Mouse (Mus musculus): ENCODE data around the gene Hs3st4. TPM values are rescaled to one million over a fixed set of nuclear protein-coding genes. Genes with fewer than 3 reads are reported as not detected.

The Hs3st4 gene
- polyA plus RNA-seq, 1 experiment from 2014 or later: 0.06 TPM

DNA sequence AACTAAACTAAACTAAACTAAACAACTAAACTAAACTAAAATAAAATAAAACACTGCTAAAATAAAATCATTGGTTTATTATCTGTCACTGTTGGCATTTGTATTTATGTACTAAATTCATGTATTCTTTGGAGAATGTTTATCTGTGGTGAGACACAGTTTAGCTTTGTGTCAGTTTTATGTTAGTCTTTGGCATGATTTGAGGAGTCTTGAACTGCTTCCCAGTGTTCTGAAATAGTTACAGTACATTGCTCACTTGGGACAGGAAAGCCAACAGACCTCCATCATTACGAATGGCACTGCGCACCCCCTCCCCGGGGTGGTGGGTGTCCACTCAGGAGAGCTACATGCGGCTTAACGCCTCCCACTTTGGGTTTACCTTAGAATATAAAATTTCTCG lies 158.6 kb downstream of the Hs3st4 start:
- H3K36me3 ChIP-seq: no peaks in the 10 kb centered on the region
- H3K4me3 ChIP-seq: no peak overlapping the region
- no peak overlapping the region for H3K27ac ChIP-seq
- no peak overlapping the region for H3K9ac ChIP-seq
- no peak overlapping the region for H3K4me2 ChIP-seq
- no peak; the same call in 1 of the 2 replicates for ATAC-seq (ENCODE audit: borderline replicate concordance, extremely low read depth, low FRiP score, low TSS enrichment)
- 59% methylated on average over 6 of the region's 6 CpGs for WGBS
- H3K4me1 ChIP-seq: no peaks in the 10 kb centered on the region
- H3K27me3 ChIP-seq: no peaks in the 10 kb centered on the region
- no peaks in the 10 kb centered on the region for H3K9me3 ChIP-seq

DNA sequence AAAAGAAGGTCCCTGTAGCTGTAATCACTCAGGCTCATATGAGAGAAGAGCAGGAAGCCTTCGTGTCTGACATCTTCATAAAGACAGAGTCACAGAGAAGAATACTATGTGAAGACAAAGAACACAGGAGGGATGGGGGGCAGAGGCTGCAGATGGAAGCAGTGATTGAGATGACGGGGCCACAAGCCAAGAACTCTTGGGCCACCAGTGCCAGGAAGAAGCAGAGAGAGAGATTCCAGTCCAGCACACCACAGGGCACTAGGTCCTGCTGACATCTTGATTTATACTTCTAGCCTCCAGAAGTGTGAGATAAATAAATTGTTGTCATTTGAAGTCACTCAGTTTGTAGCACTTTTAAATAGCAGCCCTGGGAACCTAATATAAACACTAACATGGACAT lies 168.2 kb downstream of the Hs3st4 start:
- H3K9me3 ChIP-seq: no peaks in the 10 kb centered on the region
- H3K4me3 ChIP-seq: no peak overlapping the region
- ATAC-seq (ENCODE audit: borderline replicate concordance, extremely low read depth, low FRiP score, low TSS enrichment): no peak
- 67% methylated on average over 2 of the region's 2 CpGs for WGBS
- H3K27me3 ChIP-seq: no peaks in the 10 kb centered on the region
- no peaks in the 10 kb centered on the region for H3K36me3 ChIP-seq
- H3K4me1 ChIP-seq: no peaks in the 10 kb centered on the region
- H3K27ac ChIP-seq: no peak overlapping the region
- H3K4me2 ChIP-seq: no peak overlapping the region
- no peak overlapping the region for H3K9ac ChIP-seq

DNA sequence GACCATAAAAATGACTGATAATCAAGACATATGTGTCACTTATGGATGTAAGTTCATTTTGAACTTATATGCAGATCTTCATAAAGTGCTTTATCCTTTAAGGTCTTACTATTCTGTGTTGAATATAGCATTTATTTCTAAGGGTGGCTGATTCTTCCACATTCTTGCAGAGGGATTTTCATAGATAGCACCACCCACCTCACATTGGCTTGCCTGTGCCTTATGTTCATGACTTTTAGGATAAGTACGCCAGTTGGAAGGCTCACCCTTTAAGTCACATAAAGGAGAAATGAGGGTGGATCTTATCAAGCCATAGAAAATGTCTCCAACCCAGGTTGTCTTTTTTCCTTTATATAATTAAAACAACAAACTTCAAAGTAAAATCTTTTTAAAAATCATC lies 180.6 kb downstream of the Hs3st4 start:
- no peak overlapping the region for H3K27ac ChIP-seq
- H3K9ac ChIP-seq: no peak overlapping the region
- 88% methylated on average over 1 of the region's 1 CpGs for WGBS

DNA sequence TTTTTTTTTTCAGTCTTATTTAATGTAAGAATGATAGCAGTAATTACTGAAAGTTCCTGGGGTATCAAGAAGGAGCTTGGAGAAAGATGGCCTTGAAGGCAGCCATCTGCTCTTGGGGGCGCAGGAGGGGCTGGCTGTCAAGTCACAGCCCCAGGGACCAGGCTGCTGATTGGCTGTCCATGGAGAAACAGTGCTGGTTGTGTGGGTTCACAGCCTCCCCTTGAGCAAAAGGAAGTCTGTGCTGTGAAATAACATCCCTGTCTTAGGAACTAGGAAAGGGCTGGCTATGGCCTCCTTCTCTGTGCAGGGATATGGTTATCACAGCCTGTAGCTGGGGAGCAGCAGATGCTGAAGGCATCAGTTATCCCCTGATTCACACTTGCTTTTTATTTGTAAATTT lies 183.6 kb downstream of the Hs3st4 start:
- Histone ChIP-seq H3K9ac (no peak overlapping the region), H3K27ac (no peak overlapping the region), H3K4me1 (no peaks in the 10 kb centered on the region), H3K27me3 (no peaks in the 10 kb centered on the region), H3K36me3 (no peaks in the 10 kb centered on the region), H3K4me3 (no peak overlapping the region), H3K9me3 (no peaks in the 10 kb centered on the region), H3K4me2 (no peak overlapping the region)
- no peak for ATAC-seq (ENCODE audit: borderline replicate concordance, extremely low read depth, low FRiP score, low TSS enrichment)
- WGBS: 47% methylated on average over 1 of the region's 1 CpGs

More for the DNA sequence above, 180.6 kb downstream of the Hs3st4 start:
- H3K9me3 ChIP-seq: no peaks in the 10 kb centered on the region
- no peaks in the 10 kb centered on the region for H3K4me1 ChIP-seq
- no peaks in the 10 kb centered on the region for H3K36me3 ChIP-seq
- no peak for ATAC-seq (ENCODE audit: borderline replicate concordance, extremely low read depth, low FRiP score, low TSS enrichment)
- H3K4me2 ChIP-seq: no peak overlapping the region
- no peaks in the 10 kb centered on the region for H3K27me3 ChIP-seq
- H3K4me3 ChIP-seq: no peak overlapping the region

DNA sequence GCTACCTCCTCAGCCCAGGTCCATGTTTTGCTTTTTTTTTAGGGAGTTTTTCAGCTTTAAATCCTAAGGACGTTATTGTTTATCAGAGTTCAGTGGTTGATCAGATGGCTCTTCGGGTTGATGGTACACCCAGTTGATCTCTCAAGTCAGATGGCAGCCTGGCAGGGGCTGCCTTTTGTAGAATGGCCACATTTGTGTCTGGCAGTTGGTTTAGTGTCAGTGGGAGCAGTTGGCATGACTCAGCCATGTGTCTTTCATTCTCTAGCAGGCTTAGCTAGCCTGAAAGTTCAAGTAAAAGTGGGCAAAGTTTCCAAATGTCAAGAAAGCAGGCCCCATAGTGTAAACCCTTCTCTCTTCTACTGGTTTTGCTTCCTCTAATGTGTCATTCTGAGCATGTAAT lies 186.1 kb downstream of the Hs3st4 start:
- no peak overlapping the region for H3K27ac ChIP-seq
- H3K9me3 ChIP-seq: no peaks in the 10 kb centered on the region
- H3K4me1 ChIP-seq: no peaks in the 10 kb centered on the region
- WGBS: 76% methylated on average over 2 of the region's 2 CpGs
- H3K27me3 ChIP-seq: no peaks in the 10 kb centered on the region
- no peak overlapping the region for H3K4me3 ChIP-seq
- no peak overlapping the region for H3K4me2 ChIP-seq
- no peaks in the 10 kb centered on the region for H3K36me3 ChIP-seq
- no peak overlapping the region for H3K9ac ChIP-seq
- ATAC-seq (ENCODE audit: borderline replicate concordance, extremely low read depth, low FRiP score, low TSS enrichment): no peak

DNA sequence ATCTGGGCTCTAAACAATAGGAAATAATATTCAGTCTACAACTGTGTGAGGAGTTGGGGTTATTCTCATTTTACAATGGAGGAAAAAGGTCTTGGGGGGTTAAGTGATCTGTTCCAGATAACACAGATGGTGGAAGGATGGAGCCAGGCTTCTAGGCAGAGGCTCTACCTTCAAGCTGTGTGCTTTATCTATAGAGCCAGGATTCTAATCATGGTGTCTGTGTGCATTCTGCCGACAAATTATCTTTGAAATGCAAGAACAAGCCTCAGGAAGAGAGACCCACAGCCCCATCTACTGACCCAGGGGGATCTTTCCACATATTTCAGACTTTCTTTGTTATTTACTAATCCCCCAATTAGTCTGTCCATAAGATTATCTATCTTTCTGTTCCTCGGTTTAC lies 187.3 kb downstream of the Hs3st4 start:
- no peak overlapping the region for H3K9ac ChIP-seq

DNA sequence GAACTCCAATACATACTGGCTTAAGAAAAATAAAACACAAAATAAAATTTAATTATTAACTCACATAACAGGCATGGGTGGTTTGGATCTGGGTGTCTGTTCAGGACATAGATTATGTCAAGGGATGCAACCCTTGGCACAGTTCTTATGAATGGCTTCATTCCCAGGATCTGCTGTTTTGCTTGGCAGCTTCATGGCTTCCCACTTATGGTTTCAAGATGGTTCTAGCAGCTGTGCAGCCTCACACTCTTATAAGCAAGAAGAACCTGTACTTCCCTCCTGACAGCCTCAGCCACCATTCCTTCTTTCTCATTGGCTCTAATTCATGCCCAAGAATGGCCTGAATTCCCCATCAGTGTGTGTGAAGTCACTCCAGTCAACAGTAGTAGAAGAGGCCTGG lies 189.3 kb downstream of the Hs3st4 start:
- Histone ChIP-seq H3K27me3 (no peaks in the 10 kb centered on the region), H3K9ac (no peak overlapping the region), H3K4me3 (no peak overlapping the region), H3K4me2 (no peak overlapping the region), H3K27ac (no peak overlapping the region), H3K36me3 (no peaks in the 10 kb centered on the region), H3K4me1 (no peaks in the 10 kb centered on the region), H3K9me3 (no peaks in the 10 kb centered on the region)
- ATAC-seq (ENCODE audit: borderline replicate concordance, extremely low read depth, low FRiP score, low TSS enrichment): no peak

More for the DNA sequence above, 187.3 kb downstream of the Hs3st4 start:
- no peak for ATAC-seq (ENCODE audit: borderline replicate concordance, extremely low read depth, low FRiP score, low TSS enrichment)
- Histone ChIP-seq H3K4me3 (no peak overlapping the region), H3K27me3 (no peaks in the 10 kb centered on the region), H3K4me2 (no peak overlapping the region), H3K27ac (no peak overlapping the region), H3K36me3 (no peaks in the 10 kb centered on the region), H3K9me3 (no peaks in the 10 kb centered on the region), H3K4me1 (no peaks in the 10 kb centered on the region)
- 77% methylated on average over 2 of the region's 2 CpGs for whole genome bisulfite sequencing

DNA sequence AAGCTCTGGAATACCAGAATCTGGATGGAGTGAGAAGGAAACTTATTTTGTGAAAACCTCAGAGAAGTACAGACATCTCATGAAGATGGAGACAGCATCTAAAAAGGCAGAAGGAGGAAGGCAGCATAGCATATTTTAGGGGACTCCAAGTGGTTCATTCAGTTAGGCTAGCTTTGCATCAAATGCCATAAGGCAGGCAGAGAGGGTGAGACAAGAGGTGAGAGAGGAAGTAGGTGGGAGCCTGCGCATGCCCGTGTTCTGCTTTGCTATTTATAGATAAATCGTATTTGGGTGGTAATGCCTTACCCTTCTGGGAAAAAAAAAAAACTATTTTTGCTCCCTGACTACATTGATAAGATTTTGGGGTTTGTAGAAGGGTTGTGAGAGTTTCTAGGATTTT lies 198.3 kb downstream of the Hs3st4 start:
- no peak overlapping the region for H3K27ac ChIP-seq
- WGBS: 80% methylated on average over 3 of the region's 3 CpGs

DNA sequence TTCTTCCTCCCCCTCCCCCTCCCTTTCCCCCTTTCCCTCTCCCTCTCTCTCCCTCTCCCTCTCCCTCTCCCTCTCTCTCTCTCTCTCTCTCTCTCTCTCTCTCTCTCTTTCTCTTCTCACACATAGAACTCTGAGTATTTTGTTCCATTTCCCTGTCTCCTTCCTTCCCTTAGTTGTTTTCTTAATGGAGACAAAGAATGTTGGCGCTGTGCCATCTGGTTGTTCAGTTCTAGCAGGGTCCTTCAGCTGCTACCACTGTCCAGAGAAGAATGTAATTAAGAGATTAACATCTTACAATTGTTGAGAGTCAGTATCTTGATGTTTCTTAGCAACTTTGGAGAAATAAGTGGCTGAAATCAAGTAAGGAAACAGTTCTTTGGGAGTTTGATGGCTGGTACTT lies 202.0 kb downstream of the Hs3st4 start:
- Histone ChIP-seq H3K4me1 (no peaks in the 10 kb centered on the region), H3K27me3 (no peaks in the 10 kb centered on the region), H3K9me3 (no peaks in the 10 kb centered on the region), H3K9ac (no peak overlapping the region), H3K36me3 (no peaks in the 10 kb centered on the region), H3K4me2 (no peak overlapping the region), H3K4me3 (no peak overlapping the region), H3K27ac (no peak overlapping the region)
- 75% methylated on average over 1 of the region's 1 CpGs for WGBS
- ATAC-seq (ENCODE audit: borderline replicate concordance, extremely low read depth, low FRiP score, low TSS enrichment): no peak

More for the DNA sequence above, 198.3 kb downstream of the Hs3st4 start:
- no peaks in the 10 kb centered on the region for H3K4me1 ChIP-seq
- H3K36me3 ChIP-seq: no peaks in the 10 kb centered on the region
- H3K9ac ChIP-seq: no peak overlapping the region
- ATAC-seq (ENCODE audit: borderline replicate concordance, extremely low read depth, low FRiP score, low TSS enrichment): no peak
- H3K4me2 ChIP-seq: no peak overlapping the region
- no peaks in the 10 kb centered on the region for H3K27me3 ChIP-seq
- H3K4me3 ChIP-seq: no peak overlapping the region
- H3K9me3 ChIP-seq: no peaks in the 10 kb centered on the region

DNA sequence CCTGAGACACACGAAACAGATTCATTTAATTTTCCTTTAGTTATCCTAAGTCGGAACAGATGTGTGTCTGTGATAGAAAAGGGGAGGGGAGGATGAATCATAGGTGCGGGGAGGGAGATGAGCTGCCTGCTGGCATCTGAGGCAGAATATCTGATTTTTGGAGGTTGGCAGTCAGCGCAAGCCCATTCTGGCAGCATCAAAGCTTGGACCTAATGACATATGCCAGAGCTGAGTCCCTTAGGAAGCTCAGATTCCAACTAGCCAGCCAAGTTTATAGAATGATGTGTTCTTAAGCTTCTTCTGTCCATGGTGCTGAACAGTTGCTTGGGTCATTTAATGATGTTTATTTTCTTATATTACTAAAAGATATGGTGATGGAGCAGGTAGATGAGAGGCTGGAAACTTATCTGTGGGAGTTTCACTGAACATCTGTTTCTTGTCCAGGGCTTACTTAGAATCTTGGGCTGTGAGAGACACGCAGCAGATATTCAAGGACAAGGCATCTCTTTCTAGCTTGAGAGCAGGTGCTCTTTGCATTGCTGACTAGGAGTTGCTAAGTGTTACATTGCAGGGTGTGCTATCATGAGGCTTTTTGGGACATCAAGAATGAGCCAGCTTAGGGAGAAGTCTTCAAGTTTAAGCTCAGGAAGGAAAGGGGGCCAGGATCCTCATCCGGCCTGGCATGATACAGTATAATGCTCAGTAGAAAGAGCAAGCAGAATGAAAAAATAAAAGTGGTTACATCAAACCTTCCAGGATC lies 216.3 kb downstream of the Hs3st4 start:
- H3K36me3 ChIP-seq: no peaks in the 10 kb centered on the region
- H3K4me2 ChIP-seq: no peak overlapping the region
- no peaks in the 10 kb centered on the region for H3K4me1 ChIP-seq
- no peaks in the 10 kb centered on the region for H3K9me3 ChIP-seq
- no peak overlapping the region for H3K9ac ChIP-seq
- H3K4me3 ChIP-seq: no peak overlapping the region
- whole genome bisulfite sequencing: 78% methylated on average over 6 of the region's 6 CpGs
- no peak overlapping the region for H3K27ac ChIP-seq
- H3K27me3 ChIP-seq: no peaks in the 10 kb centered on the region
- ATAC-seq (ENCODE audit: borderline replicate concordance, extremely low read depth, low FRiP score, low TSS enrichment): no peak

DNA sequence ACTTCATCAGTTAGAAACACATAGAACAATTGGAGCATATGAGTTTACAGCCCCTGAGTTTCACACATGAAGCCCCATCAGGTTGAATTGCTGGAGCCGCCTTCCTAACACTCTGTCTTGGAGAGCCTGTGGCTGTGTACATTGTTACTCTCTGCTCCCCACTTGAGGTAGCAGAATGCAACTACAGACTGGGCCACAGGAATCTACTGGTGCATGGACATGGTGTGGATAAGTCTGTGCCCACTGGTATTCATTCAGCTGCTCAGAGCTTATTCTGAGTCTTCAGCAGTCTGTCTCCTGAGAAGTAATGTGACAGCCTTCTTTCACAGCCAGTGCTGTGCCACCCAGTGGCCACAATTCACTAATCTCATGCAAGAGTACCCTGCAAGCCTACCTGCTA lies 234.3 kb downstream of the Hs3st4 start:
- H3K4me1 ChIP-seq: no peaks in the 10 kb centered on the region
- no peaks in the 10 kb centered on the region for H3K9me3 ChIP-seq
- no peak overlapping the region for H3K4me2 ChIP-seq
- no peak overlapping the region for H3K4me3 ChIP-seq
- H3K36me3 ChIP-seq: no peaks in the 10 kb centered on the region
- WGBS: 59% methylated on average over 1 of the region's 1 CpGs
- H3K27ac ChIP-seq: no peak overlapping the region
- no peak overlapping the region for H3K9ac ChIP-seq
- ATAC-seq (ENCODE audit: borderline replicate concordance, extremely low read depth, low FRiP score, low TSS enrichment): no peak
- no peaks in the 10 kb centered on the region for H3K27me3 ChIP-seq

DNA sequence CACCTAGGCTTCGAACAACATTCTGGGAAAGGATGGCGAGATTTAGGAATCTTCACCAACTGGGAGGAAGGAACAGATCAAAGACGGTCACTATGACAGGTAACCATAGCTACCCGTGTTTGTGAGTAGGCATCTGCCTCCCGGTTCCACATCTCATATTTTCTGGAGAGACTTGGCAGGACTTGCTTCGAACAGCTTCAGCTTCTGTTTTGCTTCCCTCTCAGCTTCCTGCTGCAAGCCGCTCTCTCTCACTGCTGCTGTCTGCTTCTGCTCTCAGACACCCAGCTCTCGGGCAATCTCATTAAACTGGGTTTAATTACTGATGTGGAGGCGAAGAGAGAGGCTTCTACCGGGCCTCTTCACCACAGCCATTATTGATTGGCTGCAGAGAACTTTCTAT lies 237.9 kb downstream of the Hs3st4 start:
- Histone ChIP-seq H3K9ac (no peak overlapping the region), H3K27me3 (no peaks in the 10 kb centered on the region), H3K36me3 (no peaks in the 10 kb centered on the region), H3K27ac (no peak overlapping the region), H3K4me1 (no peaks in the 10 kb centered on the region), H3K4me3 (no peak overlapping the region), H3K4me2 (no peak overlapping the region), H3K9me3 (no peaks in the 10 kb centered on the region)
- no peak for ATAC-seq (ENCODE audit: borderline replicate concordance, extremely low read depth, low FRiP score, low TSS enrichment)
- WGBS: 58% methylated on average over 10 of the region's 10 CpGs
